Mouse (Mus musculus) ovary, postnatal 14 days (tissue): ENCODE data around the gene Ifnar1.
A peak's percentile ranks its signal among the peaks of the same experiment; 100 is the strongest.

Experiments
- DNase-seq: peaks from one replicate; pipeline ENCODE4 v3.0.0; 2022; ENCODE audit warnings: low spot score

Ifnar1 gene

DNA sequence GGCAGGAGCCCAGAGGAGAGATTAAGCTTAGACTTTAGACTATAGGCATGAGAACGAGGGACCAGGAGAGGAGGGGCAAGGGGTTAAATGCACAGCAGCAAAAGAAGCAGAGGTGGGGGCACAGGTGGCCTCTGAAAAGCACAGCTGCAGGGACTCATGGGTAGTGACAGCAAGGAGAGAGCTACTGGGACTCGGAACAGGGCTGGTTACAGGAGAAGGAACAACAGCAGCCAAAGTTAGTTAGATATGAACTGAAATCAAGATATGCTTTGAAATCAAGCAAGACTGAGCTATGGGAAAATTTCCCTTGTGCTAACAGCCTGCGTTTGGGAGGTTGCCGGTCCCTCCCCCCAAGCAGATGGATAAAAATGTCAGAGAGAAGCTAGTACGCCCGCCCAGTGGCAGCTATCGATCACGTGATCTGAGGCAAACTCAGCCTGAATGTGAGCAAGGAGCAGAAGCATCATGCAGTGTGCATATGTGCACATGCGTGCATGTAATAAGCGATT lies 56.6 kb downstream of the Ifnar1 start:
- DNase-seq, result no peak

DNA sequence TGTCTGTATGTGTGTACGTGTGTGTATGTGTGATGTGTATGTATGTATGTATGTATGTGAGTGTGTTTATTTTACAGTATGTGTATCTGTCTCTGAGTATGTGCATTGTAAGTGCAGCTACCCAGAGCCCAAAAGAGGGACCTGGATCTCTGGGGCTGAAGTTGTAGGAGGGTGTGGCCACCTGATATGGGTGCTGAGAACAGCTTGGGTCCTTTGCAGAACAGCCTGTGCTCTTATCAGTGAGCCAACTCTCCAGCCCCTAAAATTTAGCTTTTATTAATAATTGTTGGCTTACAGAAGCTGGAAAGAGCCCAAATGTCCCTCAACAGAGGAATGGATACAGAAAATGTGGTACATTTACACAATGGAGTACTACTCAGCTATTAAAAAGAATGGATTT lies 58.6 kb downstream of the Ifnar1 start:
- DNase-seq, result no peak

DNA sequence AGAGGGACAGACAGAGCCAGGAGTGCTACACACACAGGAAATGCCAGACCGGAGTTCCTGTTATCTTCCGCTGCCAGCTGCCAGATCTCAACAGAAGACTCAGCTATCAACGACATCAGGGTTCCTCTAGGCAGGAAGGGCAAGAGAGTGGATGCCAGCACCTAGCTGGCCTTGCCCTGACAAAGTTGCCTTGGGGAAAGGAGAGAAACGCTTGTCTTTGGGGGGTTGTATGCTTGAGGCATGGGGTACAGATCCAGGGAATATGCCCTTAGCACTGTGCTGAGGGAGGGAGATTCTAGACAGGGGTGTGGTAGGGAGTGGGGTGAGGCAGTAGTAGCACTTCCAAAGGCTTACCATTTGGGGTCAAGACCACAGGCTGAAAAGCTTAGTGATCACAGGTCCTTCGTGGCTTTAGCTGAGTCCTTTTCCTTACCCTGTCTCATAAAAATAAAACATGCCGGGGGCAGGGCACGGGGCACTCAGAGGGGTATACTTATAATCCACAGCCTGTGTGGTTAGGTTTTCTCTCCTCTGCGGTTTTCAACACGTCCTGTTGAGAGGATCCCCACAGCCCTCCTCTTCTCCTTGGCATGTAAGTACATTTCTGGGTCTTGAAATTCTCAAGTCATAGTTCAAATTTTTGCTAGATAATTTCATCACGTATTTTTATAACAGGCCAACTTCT lies 60.7 kb downstream of the Ifnar1 start:
- no peak for DNase-seq

DNA sequence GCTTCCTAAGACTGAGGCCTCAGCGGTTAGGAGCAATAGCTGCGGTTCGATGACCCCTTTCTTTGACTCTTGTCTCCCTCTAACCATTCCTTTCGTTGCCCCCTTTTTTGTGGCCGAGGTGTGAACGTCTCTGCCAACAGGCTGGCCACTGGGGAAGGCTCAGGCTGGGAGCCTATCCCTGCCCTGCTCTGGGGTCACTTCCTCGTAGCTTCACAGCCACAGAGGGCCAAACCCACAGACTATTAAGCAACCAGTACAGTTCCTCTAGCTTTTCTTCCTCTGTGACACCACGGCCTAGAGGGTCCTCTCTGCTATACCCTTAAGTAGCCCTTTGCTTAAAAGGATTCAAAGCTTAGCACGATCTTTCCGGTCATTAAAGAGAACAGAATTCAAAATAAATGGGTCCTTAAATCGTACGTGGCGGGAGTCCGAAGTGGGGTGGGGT lies 61.4 kb downstream of the Ifnar1 start:
- DNase-seq, result no peak

DNA sequence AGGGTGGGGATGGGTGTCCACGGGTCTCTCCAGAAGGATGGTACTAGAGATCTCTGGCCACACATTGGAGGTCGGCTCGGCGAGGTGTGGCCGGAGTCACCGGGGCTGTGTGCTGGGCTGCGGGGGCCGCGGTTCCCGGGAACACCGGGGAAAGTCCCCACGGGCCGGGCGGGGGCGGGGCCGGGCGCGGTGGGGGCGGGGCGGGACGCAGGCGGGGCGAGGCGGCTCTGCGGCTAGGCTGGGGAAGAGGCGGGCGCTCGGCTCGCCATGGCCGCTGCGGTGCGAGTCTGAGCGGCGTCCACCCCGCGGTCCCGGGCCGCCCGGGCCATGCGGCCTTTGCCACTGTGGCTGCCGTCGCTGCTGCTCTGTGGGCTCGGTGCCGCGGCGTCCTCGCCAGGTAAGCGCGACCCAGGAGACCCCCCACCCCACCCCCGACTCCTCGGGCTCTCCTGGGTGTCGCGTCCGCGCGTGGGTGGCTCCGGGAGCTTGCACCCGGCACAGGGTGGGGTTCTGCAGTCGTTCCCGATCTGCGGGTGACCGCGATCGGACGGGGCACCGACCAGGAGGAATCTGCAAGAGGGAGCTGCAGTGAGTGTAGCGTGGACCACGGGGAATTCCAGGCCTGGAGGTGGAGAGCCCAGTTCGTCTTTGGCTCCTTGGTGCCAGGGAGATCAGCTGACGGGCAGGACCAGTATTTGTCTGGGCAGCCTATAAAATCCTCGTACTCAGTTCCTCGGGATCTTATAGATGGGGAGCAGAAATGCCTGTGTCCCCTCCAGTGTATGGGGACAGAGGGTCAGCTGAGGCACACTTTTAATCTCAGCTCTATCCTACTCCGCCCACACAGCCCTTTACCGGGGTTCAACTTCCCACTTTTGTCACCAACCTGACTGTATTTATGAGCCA lies 62.1 kb downstream of the Ifnar1 start, which contains the start of gene Ifngr2:
Gene Ifngr2 (plus strand): TSS at position 237 of the 906 bp plus-strand sequence.
- DNase-seq, result peak; percentile 60

DNA sequence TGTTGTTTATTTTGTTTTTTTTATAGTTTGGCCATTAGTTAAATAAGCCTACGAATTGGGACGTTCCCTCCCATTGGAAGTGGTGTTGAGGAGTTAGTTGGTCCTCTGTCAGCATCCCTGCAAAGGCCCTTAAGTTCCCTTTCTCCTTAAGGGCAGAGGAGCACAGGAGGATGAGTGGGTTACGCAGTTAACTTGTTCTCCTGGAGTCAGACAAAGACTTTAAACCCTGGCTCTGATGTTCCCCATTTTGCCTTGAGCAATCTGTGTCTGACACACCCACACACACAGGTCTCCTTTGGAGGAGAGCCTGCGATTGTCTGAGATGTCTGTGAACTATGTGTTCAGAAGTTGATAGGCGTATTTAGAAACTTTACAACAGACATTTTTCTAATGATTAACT lies 62.9 kb downstream of the Ifnar1 start:
- no peak for DNase-seq

DNA sequence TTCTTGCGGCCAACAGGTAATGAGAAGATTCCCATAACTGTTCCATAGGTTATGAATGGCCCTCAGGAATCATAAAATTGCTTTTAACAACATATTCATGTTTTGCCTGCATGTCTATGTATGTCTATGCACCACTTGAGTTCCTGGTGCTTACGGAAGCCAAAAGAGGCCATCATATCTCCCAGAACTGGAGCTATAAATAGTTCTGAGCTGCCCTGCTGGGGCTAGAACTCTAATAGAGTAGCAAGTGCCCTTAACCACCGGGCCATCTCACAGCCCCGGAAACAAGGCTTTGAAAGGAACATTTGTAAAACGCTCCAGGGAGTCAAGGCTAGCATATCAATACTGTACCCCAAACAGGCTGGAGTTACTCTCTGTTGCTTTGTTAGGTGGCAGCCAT lies 63.5 kb downstream of the Ifnar1 start:
- no peak for DNase-seq

DNA sequence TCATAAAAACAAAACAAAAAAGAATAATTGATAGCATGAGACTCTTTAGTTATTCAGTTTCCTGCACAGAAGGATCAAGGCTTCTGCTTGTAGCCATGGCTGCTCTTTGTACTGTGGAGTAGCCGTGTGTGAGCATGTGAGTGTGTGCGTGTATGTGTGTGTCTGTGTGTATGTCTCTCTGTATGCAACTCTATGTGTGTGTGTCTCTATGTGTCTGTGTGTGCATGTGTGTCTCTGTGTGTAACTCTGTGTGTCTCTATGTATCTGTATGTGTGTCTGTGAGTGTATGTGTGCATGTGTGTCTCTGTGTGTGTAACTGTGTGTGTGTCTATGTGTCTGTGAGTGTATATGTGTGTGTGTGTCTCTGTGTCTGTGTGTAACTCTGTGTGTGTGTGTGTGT lies 64.0 kb downstream of the Ifnar1 start:
- DNase-seq, result no peak

DNA sequence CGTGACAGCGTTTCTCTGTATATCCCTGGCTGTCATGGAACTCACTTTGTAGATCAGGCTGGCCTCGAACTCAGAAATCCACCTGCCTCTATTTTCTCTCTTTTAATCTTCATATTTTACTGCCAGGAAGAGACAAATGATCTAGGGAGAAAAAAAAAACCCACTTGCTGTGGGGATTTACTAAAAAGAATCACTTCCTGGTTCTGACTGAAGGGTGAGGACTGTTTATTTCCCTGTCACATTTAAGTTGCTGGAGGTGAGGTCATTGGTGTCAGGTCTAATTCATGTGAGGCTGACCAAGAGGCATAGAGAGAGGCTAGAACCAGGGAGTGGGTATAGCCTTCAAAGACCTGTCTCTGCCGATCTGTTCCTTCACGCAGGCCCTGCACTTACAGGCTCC lies 64.6 kb downstream of the Ifnar1 start:
- no peak for DNase-seq

DNA sequence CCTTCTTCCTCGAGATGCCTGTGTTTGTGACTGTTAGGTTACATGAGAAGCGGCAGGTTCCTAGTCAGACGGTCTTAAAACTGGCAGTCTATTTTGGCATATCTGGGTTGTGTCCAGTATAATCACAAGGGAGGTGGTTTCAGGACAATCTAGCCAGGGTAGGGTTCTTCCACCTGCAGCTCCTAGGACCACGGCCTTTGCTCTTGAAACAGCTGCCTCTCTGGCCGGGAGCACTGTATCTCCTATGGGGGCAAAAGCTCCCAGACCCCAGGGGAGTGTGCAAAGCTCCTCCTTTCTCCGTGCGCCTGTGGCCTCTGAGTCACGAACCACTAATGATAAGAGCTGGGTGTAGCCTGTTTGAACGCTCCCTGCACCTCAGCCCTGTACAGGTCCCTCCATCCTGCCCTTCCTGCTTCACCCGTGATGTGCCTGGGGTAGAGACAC lies 66.1 kb downstream of the Ifnar1 start:
- DNase-seq, result no peak

DNA sequence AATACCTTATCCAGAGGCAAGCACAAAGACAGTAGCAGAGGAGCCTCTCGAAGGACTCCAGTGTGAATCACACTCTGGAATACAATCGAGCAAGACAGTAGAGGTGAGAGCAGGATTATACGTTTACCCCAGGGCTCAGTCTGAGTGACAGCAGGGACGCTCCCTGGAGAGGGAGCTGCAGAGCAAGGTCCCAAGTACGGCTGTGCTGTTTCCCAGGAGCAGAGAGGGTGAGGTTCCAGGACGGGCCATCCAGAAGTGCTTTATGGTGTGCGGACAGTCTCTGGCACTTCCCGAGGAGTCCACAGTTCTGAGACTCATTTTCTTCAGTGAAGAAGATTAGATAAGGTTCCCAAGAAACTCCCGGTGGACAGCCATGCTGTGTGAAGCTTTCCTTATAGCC lies 67.0 kb downstream of the Ifnar1 start:
- DNase-seq, result no peak

DNA sequence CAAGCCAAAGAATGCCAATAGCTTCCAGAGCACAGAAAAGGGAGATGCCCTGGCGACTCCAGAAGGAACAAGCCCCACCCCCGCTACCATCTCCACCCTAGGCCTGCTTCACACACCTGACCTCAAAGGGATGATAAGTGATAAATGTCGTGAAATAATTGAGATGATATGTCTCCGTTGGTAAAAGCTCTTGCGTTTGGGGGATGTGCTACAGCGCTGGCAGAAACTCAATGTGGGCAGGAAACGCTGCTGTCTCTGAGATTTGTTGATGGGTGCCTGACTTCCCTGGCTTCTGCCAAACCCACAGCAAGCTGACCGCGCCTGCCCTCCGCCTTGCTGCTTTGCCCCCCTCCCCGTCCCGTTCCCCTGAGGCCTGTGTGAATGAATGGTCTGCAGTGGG lies 68.6 kb downstream of the Ifnar1 start:
- no peak for DNase-seq

DNA sequence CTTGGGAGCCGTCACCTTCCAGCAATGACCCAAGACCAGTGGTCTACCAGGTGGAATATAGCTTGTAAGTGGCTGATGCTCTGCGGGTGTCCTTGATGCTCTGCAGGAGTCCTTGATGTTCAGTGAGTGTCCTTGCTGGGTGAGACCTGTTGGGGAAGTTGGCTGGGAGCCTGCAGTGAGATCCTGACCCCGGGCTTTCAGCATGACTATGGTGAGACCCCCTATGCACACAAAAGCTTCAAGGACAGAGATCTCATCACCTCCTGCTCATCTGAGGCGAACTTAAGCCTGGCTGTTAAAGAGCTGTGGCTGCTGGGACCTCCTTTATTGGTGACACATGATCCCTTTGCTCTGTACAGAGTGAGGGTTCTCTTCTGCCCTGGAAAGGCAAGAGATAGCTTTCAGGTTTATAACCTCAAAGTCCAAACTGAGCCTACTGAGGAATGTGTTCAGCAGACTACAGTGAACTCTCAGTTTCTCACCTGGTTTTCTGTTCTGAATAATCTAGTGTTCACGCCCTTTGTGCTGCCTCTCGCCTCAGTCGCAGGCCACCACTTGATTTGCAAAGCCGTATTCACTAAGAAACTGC lies 70.1 kb downstream of the Ifnar1 start:
- DNase-seq, result no peak

DNA sequence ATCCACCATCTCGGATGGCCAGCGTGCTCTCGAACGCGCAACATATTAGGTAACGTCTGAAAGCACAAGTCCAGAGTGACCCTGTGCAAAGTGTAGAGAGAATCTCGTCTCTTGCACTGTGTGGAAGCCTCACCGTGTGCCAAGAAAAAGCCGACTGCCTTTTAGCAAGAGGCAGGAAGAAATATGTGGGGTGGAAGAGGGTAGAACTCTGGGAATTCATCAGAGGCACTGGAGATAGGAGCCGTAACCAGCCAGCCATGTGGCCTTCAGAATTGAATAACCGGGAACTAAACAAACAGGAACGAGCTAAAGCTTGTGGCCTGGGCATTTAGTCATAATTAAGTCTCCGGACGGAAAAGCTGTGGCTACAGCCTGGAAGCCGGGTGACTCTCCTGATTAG lies 71.6 kb downstream of the Ifnar1 start:
- DNase-seq, result no peak
